8 mouse cellular contexts compared by ENCODE assay signal in the genomic region with DNA sequence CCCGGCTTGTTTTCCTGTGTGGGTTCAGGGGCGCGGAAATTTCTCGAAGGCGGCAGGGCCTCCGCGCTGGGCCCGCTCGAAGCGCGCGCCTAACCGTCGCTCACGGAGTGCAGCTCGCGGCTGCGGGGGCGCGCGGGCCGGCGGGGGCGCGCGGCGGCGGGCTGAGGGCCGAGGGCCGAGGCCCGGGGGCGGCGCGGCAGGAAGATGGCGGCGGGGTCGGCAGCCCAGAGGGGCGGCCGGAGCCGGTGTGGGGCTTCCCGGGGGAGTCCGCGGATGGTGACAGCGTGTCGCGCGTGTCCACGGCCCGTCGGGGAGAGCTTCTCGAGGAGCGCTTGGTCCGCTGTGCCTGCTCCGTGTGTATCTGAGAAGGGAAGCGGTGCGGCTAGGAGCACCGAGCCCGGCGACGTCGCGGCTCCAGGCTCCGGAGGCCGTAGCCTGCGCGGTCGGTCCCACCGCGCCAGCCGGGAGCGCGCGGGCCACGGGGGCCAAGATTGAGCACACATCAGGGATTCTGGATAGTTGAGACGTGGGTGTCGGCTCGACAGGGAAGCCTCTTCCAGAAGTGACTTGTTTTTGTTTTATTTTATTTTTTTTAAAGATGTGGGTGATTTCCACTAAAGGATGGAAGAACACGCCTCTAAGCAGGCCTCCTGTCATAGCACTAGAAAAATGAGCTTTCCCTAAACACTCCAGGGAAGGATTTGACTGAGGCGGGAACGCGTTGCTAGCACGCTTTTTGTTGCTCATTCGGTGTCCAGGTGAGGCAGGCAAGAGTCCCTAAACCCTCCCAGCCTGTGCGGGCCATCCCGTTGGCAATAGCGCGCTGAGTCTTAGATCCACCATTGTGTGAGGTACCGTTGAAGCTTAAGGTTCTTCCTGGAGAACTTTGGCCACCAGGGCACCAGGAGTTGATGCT. TPM values are rescaled to one million over a fixed set of nuclear protein-coding genes. Genes with fewer than 3 reads are reported as not detected.
DNase-seq lines count a peak whose midpoint lies in the region; ATAC-seq lines count a peak whose summit lies in the region.

No protein-coding gene starts in this region.

- peak overlapping the region; percentile 93 for H3K4me3 ChIP-seq in heart, embryonic 11.5 days (ENCODE audit: low read depth, low read length)
- H3K4me3 ChIP-seq in kidney, embryonic 16.5 days (ENCODE audit: low read length) = peak overlapping the region; percentile 64
- peak overlapping the region; percentile 85 for H3K4me3 ChIP-seq in liver, embryonic 15.5 days (replicated peaks)
- H3K4me3 ChIP-seq in neural tube, embryonic 13.5 days = peak overlapping the region; percentile 88

- H3K36me3 ChIP-seq in heart, embryonic 11.5 days (ENCODE audit: control insufficient read depth, insufficient read depth, low read length) = no peaks in the 10 kb centered on the region
- H3K36me3 ChIP-seq in kidney, embryonic 16.5 days (ENCODE audit: insufficient read depth, low read length) = peaks cover 4% of the 10 kb centered on the region; the same call in 1 of the 2 replicates
- no peaks in the 10 kb centered on the region for H3K36me3 ChIP-seq in liver, embryonic 15.5 days (replicated peaks)
- H3K36me3 ChIP-seq in neural tube, embryonic 13.5 days = no peaks in the 10 kb centered on the region

- no peaks in the 10 kb centered on the region for H3K9me3 ChIP-seq in heart, embryonic 11.5 days (replicated peaks; ENCODE audit: control insufficient read depth, low read length)
- H3K9me3 ChIP-seq in kidney, embryonic 16.5 days (ENCODE audit: low read length) = no peaks in the 10 kb centered on the region
- no peaks in the 10 kb centered on the region for H3K9me3 ChIP-seq in liver, embryonic 15.5 days (replicated peaks)
- no peaks in the 10 kb centered on the region for H3K9me3 ChIP-seq in neural tube, embryonic 13.5 days

- WGBS in heart, embryonic 11.5 days (ENCODE audit: insufficient replicate concordance) = under 1% methylated on average over 68 of the region's 88 CpGs
- WGBS in kidney, embryonic 16.5 days = under 1% methylated on average over 74 of the region's 88 CpGs
- under 1% methylated on average over 87 of the region's 88 CpGs for whole genome bisulfite sequencing in liver, embryonic 15.5 days (ENCODE audit: insufficient replicate concordance)
- under 1% methylated on average over 72 of the region's 88 CpGs for WGBS in neural tube, embryonic 13.5 days

- peaks cover 26% of the 10 kb centered on the region for H3K4me1 ChIP-seq in heart, embryonic 11.5 days (ENCODE audit: control insufficient read depth, insufficient read depth, low read length)
- H3K4me1 ChIP-seq in kidney, embryonic 16.5 days (ENCODE audit: insufficient read depth, low read length) = peaks cover 36% of the 10 kb centered on the region
- peaks cover 45% of the 10 kb centered on the region for H3K4me1 ChIP-seq in liver, embryonic 15.5 days (replicated peaks)
- H3K4me1 ChIP-seq in neural tube, embryonic 13.5 days (replicated peaks) = peaks cover 51% of the 10 kb centered on the region

- H3K9ac ChIP-seq in heart, embryonic 11.5 days (ENCODE audit: low read depth, low read length) = peak overlapping the region; percentile 91
- peak overlapping the region; percentile 83 for H3K9ac ChIP-seq in kidney, embryonic 16.5 days (replicated peaks; ENCODE audit: low read length)
- H3K9ac ChIP-seq in liver, embryonic 15.5 days = peak overlapping the region; percentile 93
- H3K9ac ChIP-seq in neural tube, embryonic 13.5 days = peak overlapping the region; percentile 95

- H3K4me2 ChIP-seq in heart, embryonic 11.5 days = peak overlapping the region; percentile 79
- peak overlapping the region; percentile 78 for H3K4me2 ChIP-seq in kidney, embryonic 16.5 days (replicated peaks; ENCODE audit: low read depth, low read length)
- peak overlapping the region; percentile 98 for H3K4me2 ChIP-seq in liver, embryonic 15.5 days
- peak overlapping the region; percentile 91 for H3K4me2 ChIP-seq in neural tube, embryonic 13.5 days

- H3K27ac ChIP-seq in heart, embryonic 11.5 days (ENCODE audit: low read depth, low read length) = peak overlapping the region; percentile 98
- H3K27ac ChIP-seq in kidney, embryonic 16.5 days (ENCODE audit: low read length) = peak overlapping the region; percentile 96
- peak overlapping the region; percentile 95 for H3K27ac ChIP-seq in liver, embryonic 15.5 days (replicated peaks)
- H3K27ac ChIP-seq in neural tube, embryonic 13.5 days (replicated peaks) = peak overlapping the region; percentile 99

- DNase-seq in 3134 (ENCODE audit: extremely low read depth, insufficient read length, low spot score) (peak; percentile 68), adipocyte (ENCODE audit: low spot score) (peak; percentile 48)
- DNase-seq in embryo, embryonic 10.5 days (ENCODE audit: low spot score) = peak; percentile 81
- peak; percentile 81 for DNase-seq in testis, postnatal 10 days (ENCODE audit: low spot score)

- peak; percentile 36 for ATAC-seq in heart, embryonic 11.5 days (replicated peaks; ENCODE audit: insufficient number of reproducible peaks, low FRiP score, low TSS enrichment)
- peak; percentile 50 for ATAC-seq in kidney, embryonic 16.5 days (ENCODE audit: low FRiP score, low TSS enrichment)
- ATAC-seq in liver, embryonic 15.5 days (ENCODE audit: insufficient read depth) = peak; percentile 24
- peak; percentile 67 for ATAC-seq in neural tube, embryonic 13.5 days (ENCODE audit: low read depth)

- H3K27me3 ChIP-seq in heart, embryonic 11.5 days (ENCODE audit: control insufficient read depth, insufficient read depth, low read length) = no peaks in the 10 kb centered on the region
- no peaks in the 10 kb centered on the region for H3K27me3 ChIP-seq in kidney, embryonic 16.5 days (ENCODE audit: insufficient read depth, low read length)
- H3K27me3 ChIP-seq in liver, embryonic 15.5 days = no peaks in the 10 kb centered on the region
- no peaks in the 10 kb centered on the region for H3K27me3 ChIP-seq in neural tube, embryonic 13.5 days

RNA-seq across cellular contexts. Expression of gene Pknox1, which starts 0.9 kb away (rescaled TPM):
- polyA plus RNA-seq in heart, embryonic 11.5 days (2014; fragmentation: Nextera tagmentation; extraction: Ambion mirVana) = 19.8 and 20.4 TPM in 2 replicates
- polyA plus RNA-seq in kidney, embryonic 16.5 days (2015; fragmentation: Nextera tagmentation; extraction: Ambion mirVana) = 38.2 and 44.5 TPM in 2 replicates
- polyA plus RNA-seq in liver, embryonic 15.5 days (2015; fragmentation: Nextera tagmentation; extraction: Ambion mirVana) = 9.8 and 10.1 TPM in 2 replicates
- 48.0 and 52.6 TPM in 2 replicates for polyA plus RNA-seq in neural tube, embryonic 13.5 days (2015; fragmentation: Nextera tagmentation; extraction: Ambion mirVana)

RNA-seq across cellular contexts. Expression of gene Ndufv3, which starts 45.5 kb away (rescaled TPM):
- 528 and 531 TPM in 2 replicates for polyA plus RNA-seq in heart, embryonic 11.5 days (2014; fragmentation: Nextera tagmentation; extraction: Ambion mirVana)
- 262 and 271 TPM in 2 replicates for polyA plus RNA-seq in kidney, embryonic 16.5 days (2015; fragmentation: Nextera tagmentation; extraction: Ambion mirVana)
- polyA plus RNA-seq in liver, embryonic 15.5 days (2015; fragmentation: Nextera tagmentation; extraction: Ambion mirVana) = 160 TPM in 2 replicates
- polyA plus RNA-seq in neural tube, embryonic 13.5 days (2015; fragmentation: Nextera tagmentation; extraction: Ambion mirVana) = 405 and 454 TPM in 2 replicates

RNA-seq across cellular contexts. Expression of gene Wdr4, which starts 45.6 kb away (rescaled TPM):
- 20.5 and 22.2 TPM in 2 replicates for polyA plus RNA-seq in heart, embryonic 11.5 days (2014; fragmentation: Nextera tagmentation; extraction: Ambion mirVana)
- 51.6 and 57.8 TPM in 2 replicates for polyA plus RNA-seq in kidney, embryonic 16.5 days (2015; fragmentation: Nextera tagmentation; extraction: Ambion mirVana)
- 21.4 and 23.8 TPM in 2 replicates for polyA plus RNA-seq in liver, embryonic 15.5 days (2015; fragmentation: Nextera tagmentation; extraction: Ambion mirVana)
- 31.7 and 32.1 TPM in 2 replicates for polyA plus RNA-seq in neural tube, embryonic 13.5 days (2015; fragmentation: Nextera tagmentation; extraction: Ambion mirVana)

Comparison
In these comparisons a context has a peak if more than half of its experiments do, and no peak if none do; other contexts are left out.
1. Peak in every context shown above with its lines: DNase-seq, ATAC-seq, H3K4me3 ChIP-seq and H3K27ac ChIP-seq.